Mouse (Mus musculus): ENCODE measurements around the gene Ehd1.
"Not testable (repeated sequence)": the region's sequence is repeated elsewhere in the genome, so short reads cannot be mapped to it uniquely, and the experiment has no call there.

The Ehd1 gene

DNA sequence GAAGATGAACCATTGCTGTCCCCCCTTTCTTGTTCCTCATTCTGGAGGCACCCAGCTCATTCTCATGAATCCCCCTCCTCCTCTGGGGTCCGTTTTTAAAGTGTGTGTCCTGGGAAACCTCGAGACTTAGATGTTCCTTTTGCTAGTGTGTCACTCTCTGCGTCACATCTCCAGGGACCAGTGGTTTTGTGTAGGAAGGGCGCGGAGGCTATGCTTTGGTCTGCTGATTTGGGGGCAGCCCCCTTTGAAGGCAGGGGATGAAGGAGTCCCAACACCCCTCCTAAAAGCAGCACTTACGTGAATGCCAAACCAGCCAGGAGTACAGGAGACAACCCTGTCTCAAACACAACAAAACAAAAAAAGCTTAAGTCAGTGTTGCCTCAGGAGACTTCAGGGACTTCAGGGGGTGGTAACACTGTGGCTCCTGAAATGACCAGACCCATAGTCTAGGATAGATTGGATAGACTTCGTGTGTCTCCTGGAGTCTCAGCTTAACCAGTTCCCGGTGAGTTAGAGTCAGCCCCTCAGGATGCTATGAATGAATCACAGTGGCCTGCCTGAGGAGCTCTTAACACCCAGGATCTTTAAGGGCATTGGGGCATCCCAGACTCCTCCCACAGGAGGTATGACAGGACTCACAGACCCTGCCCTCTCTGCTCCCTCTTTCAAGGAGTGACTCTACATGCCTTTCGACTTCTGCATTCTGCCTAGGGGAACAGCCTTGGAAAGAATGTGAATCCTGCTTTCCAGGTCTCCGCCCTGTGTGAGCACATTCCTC, 1.3 kb downstream of the Ehd1 start:
- in situ Hi-C loops (cut with MboI; ENCODE audit: low sequenced_read_pairs): no loop called here

- in situ Hi-C loops (cut with MboI; ENCODE audit: low sequenced_read_pairs): no loop called here
Observed at GRCm38 (mm10) chr19:6278439-6279073, 2.0 kb downstream of the Ehd1 start.

DNA sequence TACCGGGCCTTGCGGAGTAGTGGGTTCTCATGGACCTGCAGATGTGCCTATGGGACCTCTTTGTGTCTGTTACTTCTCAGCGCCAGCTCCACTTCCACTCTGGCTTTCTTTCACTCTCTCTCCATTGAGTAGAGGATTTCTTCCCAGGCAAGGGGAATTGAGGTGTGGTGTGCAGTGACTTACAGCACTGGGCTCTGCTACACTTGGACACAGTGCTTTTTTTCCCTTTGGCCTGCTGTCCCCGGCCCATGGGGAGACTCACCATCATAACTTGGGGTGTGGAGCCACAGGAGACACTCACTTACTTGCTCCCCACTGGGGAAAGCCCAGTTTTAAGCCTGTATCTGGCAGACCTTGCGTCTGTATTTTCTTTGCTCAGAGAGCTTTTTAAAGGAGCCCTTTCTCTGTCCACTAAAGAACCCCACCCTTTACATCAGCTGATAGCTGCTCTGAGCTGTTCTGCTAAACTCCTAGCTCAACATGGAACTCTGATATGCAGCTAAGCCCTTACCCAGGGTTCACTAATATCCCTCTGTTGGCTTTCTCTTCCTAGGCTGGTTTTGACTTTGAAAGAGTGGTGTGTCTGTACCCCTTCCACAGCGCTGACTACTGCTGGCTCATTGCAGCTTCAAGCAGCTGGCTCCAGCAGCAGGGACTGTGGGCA, 3.1 kb downstream of the Ehd1 start:
- in situ Hi-C loops (cut with MboI; ENCODE audit: low sequenced_read_pairs): no loop called here

DNA sequence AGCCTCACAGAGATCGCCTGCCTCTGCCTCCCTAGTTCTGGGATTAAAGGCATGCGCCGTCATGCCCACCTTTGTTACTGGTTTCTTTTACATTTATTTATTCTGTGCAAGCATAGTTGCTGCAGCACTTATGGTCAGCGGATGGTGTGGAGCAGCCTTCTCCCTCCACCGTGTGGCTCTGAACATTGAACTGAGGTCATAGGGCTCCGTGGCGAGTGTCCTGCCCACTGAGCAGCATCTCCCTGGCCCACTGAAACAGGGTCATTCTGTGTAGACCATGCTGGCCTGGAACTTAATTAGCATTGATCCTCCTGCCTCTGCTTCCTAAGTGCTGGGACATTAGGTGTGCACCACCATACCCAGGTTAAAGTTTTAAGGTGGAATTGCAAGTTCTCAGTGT, 4.0 kb downstream of the Ehd1 start:
- in situ Hi-C loops (cut with MboI; ENCODE audit: low sequenced_read_pairs): no loop called here

DNA sequence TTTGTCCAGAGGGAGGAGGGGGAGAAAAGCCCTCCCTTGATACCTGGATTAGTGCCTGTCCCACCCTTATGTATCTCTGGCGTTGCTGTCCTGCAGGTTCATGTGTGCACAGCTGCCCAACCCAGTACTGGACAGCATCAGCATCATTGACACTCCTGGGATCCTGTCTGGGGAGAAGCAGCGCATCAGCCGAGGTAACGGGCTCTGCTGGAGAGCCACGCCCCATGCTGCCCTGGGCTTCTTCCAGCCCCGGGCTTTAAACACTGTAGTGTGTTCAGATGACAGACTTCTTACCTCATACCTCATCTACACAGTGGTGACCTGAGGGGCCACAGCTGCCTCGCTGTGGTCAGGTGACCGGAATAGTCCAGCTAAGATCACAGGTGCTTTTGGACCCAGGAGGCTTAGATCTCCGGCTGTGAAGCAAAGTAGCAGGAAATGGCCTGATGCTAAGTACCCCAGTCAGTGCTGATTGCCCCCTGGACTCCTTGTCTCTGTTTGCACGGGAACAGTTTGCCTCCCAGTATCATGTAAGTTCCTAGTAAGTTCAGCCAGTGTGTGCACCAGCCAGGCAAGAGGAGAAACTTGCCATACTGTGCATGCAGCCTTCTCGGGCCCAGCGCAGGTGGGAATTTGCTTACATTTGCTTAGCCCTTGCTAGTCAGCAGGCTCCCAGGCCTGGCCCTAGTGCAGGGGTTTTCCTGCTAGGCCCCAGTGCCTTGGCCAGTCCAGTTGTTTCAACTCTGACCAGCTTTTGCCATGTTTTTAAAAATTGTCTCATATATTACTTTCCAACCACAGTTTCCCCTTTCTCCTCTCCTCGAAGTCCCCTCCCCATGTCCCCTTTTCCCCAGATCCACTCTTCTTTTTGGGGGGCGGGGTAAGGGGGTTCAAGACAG, 4.8 kb downstream of the Ehd1 start:
- in situ Hi-C loops (cut with MboI; ENCODE audit: low sequenced_read_pairs): no loop called here

- in situ Hi-C loops (cut with MboI; ENCODE audit: low sequenced_read_pairs): no loop called here
Observed at GRCm38 (mm10) chr19:6283001-6283400, 6.5 kb downstream of the Ehd1 start.

GRCm38 (mm10) chr19:6284502-6284901, 8.0 kb downstream of the Ehd1 start:
- in situ Hi-C loops (cut with MboI; ENCODE audit: low sequenced_read_pairs): no loop called here

- in situ Hi-C loops (cut with MboI; ENCODE audit: low sequenced_read_pairs): no loop called here
Observed at GRCm38 (mm10) chr19:6285226-6285625, 8.7 kb downstream of the Ehd1 start.

DNA sequence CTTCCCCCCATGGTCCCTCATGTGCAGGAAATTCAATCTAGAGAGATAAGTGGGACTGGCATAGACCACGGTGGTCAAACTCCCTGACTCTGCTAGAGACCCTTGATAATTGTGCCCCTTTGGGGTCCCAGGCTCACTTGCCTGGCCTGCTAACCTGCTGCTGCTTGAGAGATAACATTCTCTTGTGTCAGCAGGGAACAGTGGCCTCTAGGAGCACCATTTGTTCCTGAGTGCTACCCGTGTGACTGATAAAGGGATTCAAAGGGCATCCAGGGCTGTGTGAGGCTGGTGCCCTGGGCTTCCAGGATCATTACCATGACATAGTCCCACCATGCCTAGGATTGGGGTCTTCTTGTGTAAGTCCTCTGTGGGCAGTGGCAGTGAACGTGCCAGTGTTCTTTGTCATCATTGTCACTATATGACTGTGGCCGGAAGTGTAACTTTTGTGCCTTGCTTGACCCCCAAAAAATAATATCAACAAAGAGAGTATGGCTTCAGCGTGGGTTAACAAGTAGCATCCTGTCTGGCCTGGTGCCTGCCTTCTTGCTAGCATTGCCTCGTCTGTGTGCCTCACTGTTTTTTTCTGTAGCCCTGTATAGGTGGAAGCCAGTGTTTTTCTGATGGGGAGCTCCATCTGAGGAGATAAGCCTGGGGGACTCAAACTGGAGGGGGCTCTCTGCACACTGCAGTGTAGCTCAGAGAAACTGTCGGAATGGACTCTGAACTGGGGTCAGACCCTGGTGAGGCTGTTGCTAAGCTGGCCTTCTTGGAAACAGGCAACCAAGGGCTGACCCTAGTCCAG, 9.3 kb downstream of the Ehd1 start:
- in situ Hi-C loops (cut with MboI; ENCODE audit: low sequenced_read_pairs): no loop called here

- in situ Hi-C loops (cut with MboI; ENCODE audit: low sequenced_read_pairs): no loop called here
Observed at GRCm38 (mm10) chr19:6286434-6287401, 10.2 kb downstream of the Ehd1 start.

DNA sequence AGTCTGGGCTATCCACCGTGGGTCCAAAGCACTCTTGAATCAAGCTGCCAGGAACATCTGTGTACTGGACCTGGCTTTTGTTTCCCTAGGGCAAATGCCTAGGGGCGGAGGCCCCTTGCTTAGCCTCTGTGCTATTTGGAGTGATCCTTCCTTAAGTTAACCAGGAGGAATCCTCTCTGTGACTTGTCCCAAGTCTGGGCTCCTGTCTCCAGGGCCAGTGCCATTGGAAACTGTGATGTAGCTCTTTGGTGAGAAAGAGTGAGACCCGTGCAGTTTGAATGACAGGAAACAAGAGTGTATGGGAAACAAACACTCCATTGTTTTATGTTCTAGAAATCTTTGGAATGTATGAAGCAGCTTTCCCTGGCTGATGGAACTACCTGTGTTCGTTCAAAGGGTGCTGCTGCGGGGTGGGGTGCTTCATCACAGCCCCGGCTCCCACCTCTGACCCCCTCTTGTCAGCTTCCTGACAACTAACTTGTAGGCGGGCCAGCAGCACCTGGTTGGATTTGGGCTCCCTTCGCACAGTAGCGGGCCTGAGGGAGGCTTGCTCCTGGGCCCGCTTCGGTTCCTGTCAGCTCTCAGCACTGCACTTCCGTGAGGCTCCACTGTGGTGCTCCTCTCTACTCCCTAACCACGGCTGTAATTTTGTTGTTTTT, 11.8 kb downstream of the Ehd1 start:
- in situ Hi-C loops (cut with MboI; ENCODE audit: low sequenced_read_pairs): no loop called here

- in situ Hi-C loops (cut with MboI; ENCODE audit: low sequenced_read_pairs): no loop called here
Observed at GRCm38 (mm10) chr19:6289696-6290238, 13.2 kb downstream of the Ehd1 start.

GRCm38 (mm10) chr19:6290720-6291116, 14.2 kb downstream of the Ehd1 start:
- in situ Hi-C loops (cut with MboI; ENCODE audit: low sequenced_read_pairs): not testable (repeated sequence)

- in situ Hi-C loops (cut with MboI; ENCODE audit: low sequenced_read_pairs): no loop called here
Observed at GRCm38 (mm10) chr19:6291117-6291781, 14.7 kb downstream of the Ehd1 start.

DNA sequence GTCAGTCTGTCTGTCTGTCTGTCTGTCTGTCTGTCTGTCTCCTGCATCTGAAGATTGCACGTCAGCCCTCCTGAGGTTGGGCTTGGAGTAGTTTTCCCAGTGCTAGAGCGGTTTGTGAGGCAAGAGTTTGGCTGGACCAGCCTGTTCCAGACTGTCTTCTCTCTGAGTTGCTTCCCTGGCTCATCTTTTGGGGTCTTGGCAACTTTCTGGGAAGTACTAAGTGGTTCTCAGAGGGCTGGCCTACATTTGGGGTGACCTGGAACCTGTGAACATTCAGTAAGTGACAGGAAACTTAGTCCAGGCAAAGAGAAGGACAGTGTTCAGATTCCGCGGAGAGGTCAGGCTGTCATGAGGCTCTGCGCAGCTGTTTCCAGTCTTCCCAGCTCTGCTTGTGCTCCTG, 15.7 kb downstream of the Ehd1 start:
- in situ Hi-C loops (cut with MboI; ENCODE audit: low sequenced_read_pairs): no loop called here

- in situ Hi-C loops (cut with MboI; ENCODE audit: low sequenced_read_pairs): no loop called here
Observed at GRCm38 (mm10) chr19:6294301-6294700, 17.8 kb downstream of the Ehd1 start.

DNA sequence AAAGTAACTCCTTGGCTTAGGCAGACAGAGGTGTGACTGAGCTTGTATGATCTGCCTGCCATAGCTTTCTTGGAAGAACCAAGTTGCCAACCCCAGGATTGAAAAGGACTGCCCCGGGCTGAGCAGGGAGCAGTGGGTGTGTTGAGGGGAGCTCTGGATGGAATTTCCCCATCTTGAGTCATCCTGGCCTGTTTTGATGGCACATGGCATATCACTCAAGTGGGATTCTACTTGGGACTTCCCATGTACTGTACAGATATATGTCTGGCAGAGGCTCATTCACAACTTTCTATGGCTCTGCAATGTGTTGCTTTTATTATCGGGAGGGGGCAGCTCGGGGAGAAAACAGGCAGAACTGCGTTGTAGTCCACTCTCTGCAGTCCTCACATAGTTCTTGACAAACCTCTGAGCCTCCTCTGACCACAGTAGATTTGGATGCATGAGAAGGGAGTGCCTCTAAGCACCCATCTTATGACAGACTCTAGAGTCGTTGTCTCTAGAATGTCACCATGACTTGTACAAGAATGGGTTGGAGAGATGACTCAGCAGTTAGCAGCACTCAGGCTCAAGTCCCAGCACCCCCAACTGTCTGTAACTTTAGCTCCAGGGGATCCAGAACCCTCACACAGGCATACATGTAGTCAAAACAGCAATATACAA, 20.2 kb downstream of the Ehd1 start:
- in situ Hi-C loops (cut with MboI; ENCODE audit: low sequenced_read_pairs): no loop called here
